Mouse (Mus musculus): ENCODE measurements around the gene Ccdc57. TPM values are rescaled to one million over a fixed set of nuclear protein-coding genes. Genes with fewer than 3 reads are reported as not detected.
"Not testable (repeated sequence)": the region's sequence is repeated elsewhere in the genome, so short reads cannot be mapped to it uniquely, and the experiment has no call there.

Gene Ccdc57
- polyA plus RNA-seq, 1 experiment from 2014 or later, result 4.9 TPM

GRCm38 (mm10) chr11:120783426-120784063 lies 149.1 kb downstream of the Ccdc57 start:
- Histone ChIP-seq H3K4me1 (replicated peaks) (peaks cover 21% of the 10 kb centered on the region), H3K9me3 (replicated peaks) (no peaks in the 10 kb centered on the region), H3K4me2 (peak overlapping the region; percentile 96), H3K36me3 (peaks cover 52% of the 10 kb centered on the region), H3K4me3 (peak overlapping the region; percentile 100), H3K27me3 (replicated peaks) (peaks cover 8% of the 10 kb centered on the region; the same call in 1 of the 2 replicates), H3K27ac (ENCODE audit: poor library complexity, severe bottlenecking) (peak overlapping the region; percentile 47; the same call in 1 of the 2 replicates), H3K9ac (peak overlapping the region; percentile 97)
- no peak; the same call in 1 of the 2 replicates for ATAC-seq (ENCODE audit: insufficient number of reproducible peaks, low FRiP score)
- 2% methylated on average over 42 of the region's 42 CpGs for WGBS

- Histone ChIP-seq H3K27me3 (replicated peaks) (peaks cover 18% of the 10 kb centered on the region), H3K36me3 (peaks cover 30% of the 10 kb centered on the region), H3K4me1 (replicated peaks) (peaks cover 21% of the 10 kb centered on the region)
- H3K9me3 ChIP-seq (replicated peaks); H3K27ac ChIP-seq (ENCODE audit: poor library complexity, severe bottlenecking); ATAC-seq (ENCODE audit: insufficient number of reproducible peaks, low FRiP score); H3K9ac ChIP-seq; H3K4me2 ChIP-seq; H3K4me3 ChIP-seq: not testable (repeated sequence)
- WGBS, result 93% methylated on average over 6 of the region's 6 CpGs
These were observed 151.3 kb downstream of the Ccdc57 start for GRCm38 (mm10) chr11:120781361-120781760.

GRCm38 (mm10) chr11:120779876-120780275 lies 152.8 kb downstream of the Ccdc57 start:
- H3K27ac ChIP-seq (ENCODE audit: poor library complexity, severe bottlenecking), result no peak overlapping the region

GRCm38 (mm10) chr11:120777123-120777522 lies 155.5 kb downstream of the Ccdc57 start:
- WGBS, result 33% methylated on average over 6 of the region's 6 CpGs
- H3K27ac ChIP-seq (ENCODE audit: poor library complexity, severe bottlenecking), result no peak overlapping the region
- H3K4me2 ChIP-seq, result no peak overlapping the region
- H3K9ac ChIP-seq, result no peak overlapping the region
- H3K36me3 ChIP-seq, result peaks cover 19% of the 10 kb centered on the region
- H3K27me3 ChIP-seq (replicated peaks), result peaks cover 28% of the 10 kb centered on the region
- no peak overlapping the region for H3K4me3 ChIP-seq
- no peaks in the 10 kb centered on the region; the same call in 1 of the 2 replicates for H3K4me1 ChIP-seq (replicated peaks)
- ATAC-seq (ENCODE audit: insufficient number of reproducible peaks, low FRiP score), result no peak
- H3K9me3 ChIP-seq (replicated peaks), result no peaks in the 10 kb centered on the region

More at GRCm38 (mm10) chr11:120779876-120780275, 152.8 kb downstream of the Ccdc57 start:
- H3K9ac ChIP-seq, result no peak overlapping the region
- peaks cover 23% of the 10 kb centered on the region for H3K36me3 ChIP-seq
- H3K4me3 ChIP-seq, result no peak overlapping the region
- H3K9me3 ChIP-seq (replicated peaks), result no peaks in the 10 kb centered on the region
- peaks cover 9% of the 10 kb centered on the region for H3K4me1 ChIP-seq (replicated peaks)
- 86% methylated on average over 1 of the region's 1 CpGs for WGBS
- H3K27me3 ChIP-seq (replicated peaks), result peaks cover 23% of the 10 kb centered on the region
- H3K4me2 ChIP-seq, result no peak overlapping the region
- ATAC-seq (ENCODE audit: insufficient number of reproducible peaks, low FRiP score), result no peak

Other genes starting within 250 kb of the Ccdc57 start
- gene Cenpx, start 219.1 kb downstream of the Ccdc57 start, polyA plus RNA-seq (2016; fragmentation: Nextera tagmentation; extraction: Ambion mirVana), result 117 and 119 TPM in 2 replicates
- 35.2 and 37.0 TPM in 2 replicates for gene Lrrc45, start 218.9 kb downstream of the Ccdc57 start, polyA plus RNA-seq (2016; fragmentation: Nextera tagmentation; extraction: Ambion mirVana)
- gene Rac3, start 211.4 kb downstream of the Ccdc57 start, polyA plus RNA-seq (2016; fragmentation: Nextera tagmentation; extraction: Ambion mirVana), result 7.6 and 8.4 TPM in 2 replicates
- gene Dcxr, start 205.6 kb downstream of the Ccdc57 start, polyA plus RNA-seq (2016; fragmentation: Nextera tagmentation; extraction: Ambion mirVana), result 4.3 and 5.4 TPM in 2 replicates
- 1.1 and 1.9 TPM in 2 replicates for gene Cbr2, start 200.8 kb downstream of the Ccdc57 start, polyA plus RNA-seq (2016; fragmentation: Nextera tagmentation; extraction: Ambion mirVana)
- 3.5 and 5.3 TPM in 2 replicates for gene Hmga1b, start 170.1 kb downstream of the Ccdc57 start, polyA plus RNA-seq (2016; fragmentation: Nextera tagmentation; extraction: Ambion mirVana)
- 23.2 and 24.9 TPM in 2 replicates for gene Rfng, start 148.7 kb downstream of the Ccdc57 start, polyA plus RNA-seq (2016; fragmentation: Nextera tagmentation; extraction: Ambion mirVana)
- 139 and 140 TPM in 2 replicates for gene Gps1, start 148.6 kb downstream of the Ccdc57 start, polyA plus RNA-seq (2016; fragmentation: Nextera tagmentation; extraction: Ambion mirVana)
- 48.0 and 48.3 TPM in 2 replicates for gene Dus1l, start 136.5 kb downstream of the Ccdc57 start, polyA plus RNA-seq (2016; fragmentation: Nextera tagmentation; extraction: Ambion mirVana)
- gene Fasn, start 108.3 kb downstream of the Ccdc57 start, polyA plus RNA-seq (2016; fragmentation: Nextera tagmentation; extraction: Ambion mirVana), result 45.1 and 47.5 TPM in 2 replicates
- 289 and 290 TPM in 2 replicates for gene Slc16a3, start 15.6 kb upstream of the Ccdc57 start, polyA plus RNA-seq (2016; fragmentation: Nextera tagmentation; extraction: Ambion mirVana)
- 94.7 and 95.4 TPM in 2 replicates for gene Csnk1d, start 58.5 kb upstream of the Ccdc57 start, polyA plus RNA-seq (2016; fragmentation: Nextera tagmentation; extraction: Ambion mirVana)
- not detected in 2 replicates for gene Cd7, start 106.5 kb upstream of the Ccdc57 start, polyA plus RNA-seq (2016; fragmentation: Nextera tagmentation; extraction: Ambion mirVana)
- gene Sectm1b, start 130.7 kb upstream of the Ccdc57 start, polyA plus RNA-seq (2016; fragmentation: Nextera tagmentation; extraction: Ambion mirVana), result not detected in 2 replicates
- not detected in 2 replicates for gene Sectm1a, start 148.3 kb upstream of the Ccdc57 start, polyA plus RNA-seq (2016; fragmentation: Nextera tagmentation; extraction: Ambion mirVana)
- not detected in 2 replicates for gene Tex19.2, start 185.8 kb upstream of the Ccdc57 start, polyA plus RNA-seq (2016; fragmentation: Nextera tagmentation; extraction: Ambion mirVana)
- 0.15 and 0.54 TPM in 2 replicates for gene Tex19.1, start 213.3 kb upstream of the Ccdc57 start, polyA plus RNA-seq (2016; fragmentation: Nextera tagmentation; extraction: Ambion mirVana)
- gene Uts2r, start 227.4 kb upstream of the Ccdc57 start, polyA plus RNA-seq (2016; fragmentation: Nextera tagmentation; extraction: Ambion mirVana), result not detected in 2 replicates